Mouse (Mus musculus): ENCODE results near the gene Fmod. TPM values are rescaled to one million over a fixed set of nuclear protein-coding genes. Genes with fewer than 3 reads are reported as not detected.

Fmod gene
- polyA plus RNA-seq (2012; rRNA removed) = 9.1 and 16.2 TPM in 2 replicates

DNA sequence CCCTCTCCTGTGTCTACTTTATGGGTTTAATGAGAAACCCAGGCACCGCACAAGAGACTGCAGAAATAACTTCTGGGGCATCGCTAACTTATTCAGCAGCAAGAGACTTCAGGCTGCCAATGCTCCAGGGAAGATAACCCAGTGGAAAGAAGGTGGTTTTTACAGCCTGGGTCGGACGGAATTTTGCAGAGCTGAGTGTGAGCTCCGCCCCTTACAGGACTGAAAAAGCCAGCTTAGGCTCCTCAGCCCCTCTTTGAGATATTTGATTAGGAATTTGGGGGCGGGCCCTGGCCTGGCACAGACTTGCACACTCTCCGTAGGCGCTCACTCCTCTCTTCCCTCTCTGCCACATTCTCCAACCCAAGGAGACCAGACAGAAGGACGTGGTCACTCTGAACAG lies at the start of gene Fmod:
TSS of gene Fmod (plus strand) at position 83 of the 400 bp plus-strand sequence.
- DNase-seq (ENCODE audit: extremely low spot score in 1 of 2, low spot score in 1 of 2) = no peak

- no peak for DNase-seq (ENCODE audit: extremely low spot score in 1 of 2, low spot score in 1 of 2)
Observed at GRCm38 (mm10) chr1:133988845-133989244, 48.2 kb upstream of the Fmod start.

DNA sequence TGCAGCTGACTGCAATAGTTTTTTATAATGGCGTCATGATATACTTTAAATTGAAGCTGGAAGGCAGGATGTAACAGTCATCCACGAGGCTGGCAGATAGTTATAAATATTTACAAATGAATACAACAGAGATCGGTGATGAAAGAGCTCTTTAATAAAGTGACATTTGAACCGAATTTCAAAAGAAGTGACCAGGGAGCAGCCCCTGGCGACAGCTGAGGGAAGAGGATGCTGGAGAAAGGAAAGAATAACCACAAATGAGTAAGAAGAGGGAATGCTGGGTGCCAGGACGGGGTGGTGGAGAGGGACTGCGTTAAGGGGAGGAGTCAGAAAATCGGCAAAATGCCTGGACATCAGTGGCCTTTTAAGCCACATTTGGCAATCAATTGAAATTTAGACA lies 45.8 kb upstream of the Fmod start:
- no peak for DNase-seq (ENCODE audit: extremely low spot score in 1 of 2, low spot score in 1 of 2)

DNA sequence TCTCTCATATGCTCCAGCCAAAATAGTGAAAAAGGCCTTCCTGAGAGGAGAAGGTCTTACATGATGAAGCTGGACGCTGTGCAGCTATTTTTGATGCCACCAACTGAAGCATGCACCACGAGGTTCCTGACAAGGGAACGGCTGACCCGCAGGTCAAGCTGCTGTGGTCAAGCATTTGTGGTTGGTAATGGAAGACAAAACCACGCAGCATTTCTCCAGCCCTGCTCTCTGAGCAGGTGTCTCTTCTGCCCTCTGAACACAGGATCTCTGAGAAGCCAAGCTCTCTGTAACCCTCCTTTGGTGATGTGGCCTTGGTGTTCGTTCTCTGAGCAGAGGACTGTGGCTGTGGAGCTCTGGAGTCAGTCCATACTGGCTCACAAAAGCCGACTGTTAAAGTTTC lies 31.6 kb upstream of the Fmod start:
- no peak for DNase-seq (ENCODE audit: extremely low spot score in 1 of 2, low spot score in 1 of 2)

GRCm38 (mm10) chr1:134006105-134006764 lies 30.8 kb upstream of the Fmod start:
- DNase-seq (ENCODE audit: extremely low spot score in 1 of 2, low spot score in 1 of 2) = no peak

- no peak for DNase-seq (ENCODE audit: extremely low spot score in 1 of 2, low spot score in 1 of 2)
Observed at GRCm38 (mm10) chr1:134024293-134024971, 12.6 kb upstream of the Fmod start.

GRCm38 (mm10) chr1:134025975-134026374 lies 11.1 kb upstream of the Fmod start:
- no peak for DNase-seq (ENCODE audit: extremely low spot score in 1 of 2, low spot score in 1 of 2)

DNA sequence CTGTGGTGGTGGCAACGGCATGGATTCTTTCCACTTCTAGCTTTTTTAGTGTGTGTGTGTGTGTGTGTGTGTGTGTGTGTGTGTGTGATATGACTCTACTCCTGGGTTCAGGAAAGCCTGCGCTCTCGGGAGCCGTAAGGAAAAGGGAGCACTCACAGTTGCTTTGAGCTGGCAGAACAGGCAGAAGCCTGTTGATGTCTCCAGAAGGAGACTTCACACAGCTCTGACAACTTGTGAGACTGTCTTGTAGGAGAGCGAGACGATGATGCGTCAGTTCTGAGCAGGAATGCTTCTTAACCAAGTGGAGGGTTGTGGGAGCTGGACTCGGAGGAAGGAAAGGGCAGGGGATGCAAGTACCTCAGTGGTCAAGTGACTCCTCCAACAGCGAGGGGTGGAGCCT lies 10.3 kb upstream of the Fmod start:
- no peak for DNase-seq (ENCODE audit: extremely low spot score in 1 of 2, low spot score in 1 of 2)

GRCm38 (mm10) chr1:134028161-134028846 lies 8.8 kb upstream of the Fmod start:
- peak; percentile 26 to 74 for DNase-seq (ENCODE audit: extremely low spot score in 1 of 2, low spot score in 1 of 2)

- DNase-seq (ENCODE audit: extremely low spot score in 1 of 2, low spot score in 1 of 2) = no peak
Observed at GRCm38 (mm10) chr1:134036492-134036891, 562 bp upstream of the Fmod start.

- DNase-seq (ENCODE audit: extremely low spot score in 1 of 2, low spot score in 1 of 2) = no peak
Observed at GRCm38 (mm10) chr1:134038336-134038735, 1.3 kb downstream of the Fmod start.

- DNase-seq (ENCODE audit: extremely low spot score in 1 of 2, low spot score in 1 of 2) = no peak
Observed at GRCm38 (mm10) chr1:134039361-134039760, 2.3 kb downstream of the Fmod start.

- DNase-seq (ENCODE audit: extremely low spot score in 1 of 2, low spot score in 1 of 2) = no peak
Observed at GRCm38 (mm10) chr1:134041900-134042299, 4.8 kb downstream of the Fmod start.

GRCm38 (mm10) chr1:134042341-134042740 lies 5.3 kb downstream of the Fmod start:
- DNase-seq (ENCODE audit: extremely low spot score in 1 of 2, low spot score in 1 of 2) = no peak

- no peak for DNase-seq (ENCODE audit: extremely low spot score in 1 of 2, low spot score in 1 of 2)
Observed at GRCm38 (mm10) chr1:134044805-134045204, 7.8 kb downstream of the Fmod start.

GRCm38 (mm10) chr1:134045971-134046370 lies 8.9 kb downstream of the Fmod start:
- peak; percentile 56 to 93 for DNase-seq (ENCODE audit: extremely low spot score in 1 of 2, low spot score in 1 of 2)

GRCm38 (mm10) chr1:134046387-134046786 lies 9.3 kb downstream of the Fmod start:
- no peak for DNase-seq (ENCODE audit: extremely low spot score in 1 of 2, low spot score in 1 of 2)

- DNase-seq (ENCODE audit: extremely low spot score in 1 of 2, low spot score in 1 of 2) = no peak
Observed at GRCm38 (mm10) chr1:134047431-134047830, 10.4 kb downstream of the Fmod start.

DNA sequence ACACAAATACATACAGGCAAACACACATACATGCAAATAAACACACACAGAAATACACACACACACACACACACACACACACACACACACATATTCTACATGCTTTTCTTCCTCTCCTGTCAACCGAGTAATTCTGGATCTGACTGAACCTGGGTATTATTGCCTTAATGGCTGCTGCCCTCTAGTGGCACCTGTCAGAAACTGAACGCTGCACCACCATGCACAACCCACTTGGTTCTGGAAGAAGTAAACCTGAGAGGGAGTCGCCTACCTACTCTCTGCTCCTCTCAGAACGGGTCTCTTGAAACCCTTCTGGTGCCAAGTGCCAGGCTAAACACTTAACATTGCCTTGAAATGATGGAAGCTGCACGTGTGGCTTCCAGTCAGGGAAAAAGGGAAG lies 11.7 kb downstream of the Fmod start:
- peak; percentile 69 to 88 for DNase-seq (ENCODE audit: extremely low spot score in 1 of 2, low spot score in 1 of 2)

GRCm38 (mm10) chr1:134049542-134049941 lies 12.5 kb downstream of the Fmod start:
- DNase-seq (ENCODE audit: extremely low spot score in 1 of 2, low spot score in 1 of 2) = no peak

DNA sequence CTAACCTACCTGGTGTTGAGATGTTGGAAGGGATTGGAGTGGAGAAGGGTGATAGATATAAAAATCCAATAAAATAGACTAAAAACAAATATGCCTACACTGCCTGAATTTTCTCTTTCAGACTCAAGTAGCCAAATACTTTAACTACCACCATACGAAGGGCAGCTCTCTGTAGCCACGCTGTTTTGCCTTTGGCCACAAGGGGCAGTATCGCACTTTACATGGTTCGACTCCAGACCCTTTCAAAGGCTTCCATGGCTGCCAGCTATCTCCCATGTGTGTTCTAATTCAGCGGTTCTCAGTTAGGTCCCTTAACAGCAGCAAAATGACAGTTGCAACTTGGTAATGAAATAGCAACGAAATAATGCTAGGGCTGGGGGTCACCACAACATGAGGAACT lies 16.2 kb downstream of the Fmod start:
- DNase-seq (ENCODE audit: extremely low spot score in 1 of 2, low spot score in 1 of 2) = peak; percentile 78 to 95

- no peak for DNase-seq (ENCODE audit: extremely low spot score in 1 of 2, low spot score in 1 of 2)
Observed at GRCm38 (mm10) chr1:134055058-134055457, 18.0 kb downstream of the Fmod start.
